Mouse (Mus musculus) lung, adult 2 months (tissue): ENCODE data around the gene Plekhh3. TPM values are rescaled to one million over a fixed set of nuclear protein-coding genes. Genes with fewer than 3 reads are reported as not detected.

ENCODE experiments used
- DNase-seq: peaks from one replicate; pipeline ENCODE4 v3.0.0; 2022
- H3K4me1 ChIP-seq: fragments of 200-500 bp; 2 replicates; pipeline ENCODE4 v1.6.1; 2011; ENCODE audit warnings: low read length; ENCODE audit not compliant: control insufficient read depth, insufficient read depth
- H3K4me3 ChIP-seq: fragments of 200-500 bp; replicated peaks from 2 replicates; pipeline ENCODE3; 2011; ENCODE audit warnings: low read depth, mild to moderate bottlenecking, control low read depth, low read length; ENCODE audit errors: extremely low read depth
- CTCF ChIP-seq: fragments of 200-500 bp; IDR thresholded peaks from 2 replicates; pipeline ENCODE4 v1.5.1; 2011; ENCODE audit warnings: mild to moderate bottlenecking, low read length, control low read depth; ENCODE audit not compliant: insufficient read depth
- POLR2A ChIP-seq: fragments of 200-500 bp; IDR thresholded peaks from 2 replicates; pipeline ENCODE4 v1.6.1; 2011; ENCODE audit warnings: low read depth, mild to moderate bottlenecking, control low read depth, low read length, borderline replicate concordance; ENCODE audit errors: extremely low read depth
- WGBS: fragments of 180-500 bp; shearing (Covaris S2); methylation state at CpG from one replicate; pipeline ENCODE4 v1.1.7; 2018; 5-methylcytosine and 5-hydroxymethylcytosine counted together
- polyA plus RNA-seq: library from polyadenylated mRNA; depleted of rRNA; stranded (reverse); fragments of >200 nt; gene quantifications from 2 replicates; pipeline ENCODE4 v1.2.3, GENCODE M21; 2012

The Plekhh3 gene
- polyA plus RNA-seq, 1 experiment: 41.2 TPM

GRCm38 (mm10) chr11:101188166-101188805, 17.1 kb upstream of the Plekhh3 start:
- no peak for TF ChIP-seq POLR2A
- no peak for TF ChIP-seq CTCF
- H3K4me3 ChIP-seq: no peak overlapping the region
- no peak for DNase-seq
- H3K4me1 ChIP-seq: peaks cover 2% of the 10 kb centered on the region; the same call in 1 of the 2 replicates
- WGBS: 79% methylated on average over 11 of the region's 11 CpGs

DNA sequence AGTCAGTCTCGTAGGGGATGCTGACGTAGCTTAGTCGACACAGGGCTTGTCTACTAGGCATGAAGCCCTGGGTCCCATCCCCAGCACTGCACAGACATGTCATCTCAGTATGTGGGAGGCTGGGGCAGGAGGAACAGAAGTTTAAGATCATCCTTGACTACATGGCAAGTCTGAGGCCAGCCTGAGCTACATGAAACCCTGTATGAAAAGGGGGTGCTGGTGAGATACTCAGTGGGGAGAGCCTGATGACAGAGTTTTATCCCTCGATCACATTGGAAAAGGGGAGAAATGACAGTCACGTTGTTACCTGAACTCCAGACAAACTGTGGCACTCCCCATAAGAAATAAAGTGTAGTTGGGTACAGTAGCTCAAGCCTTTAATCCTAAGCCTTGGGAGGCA, 16.4 kb upstream of the Plekhh3 start:
- H3K4me1 ChIP-seq: peaks cover 2% of the 10 kb centered on the region; the same call in 1 of the 2 replicates
- WGBS: 92% methylated on average over 5 of the region's 5 CpGs
- DNase-seq: no peak
- TF ChIP-seq POLR2A (no peak), CTCF (no peak)
- H3K4me3 ChIP-seq: no peak overlapping the region

- no peak for DNase-seq
- peaks cover 2% of the 10 kb centered on the region; the same call in 1 of the 2 replicates for H3K4me1 ChIP-seq
- TF ChIP-seq POLR2A (no peak), CTCF (no peak)
- H3K4me3 ChIP-seq: no peak overlapping the region
- WGBS: 90% methylated on average over 27 of the region's 27 CpGs
Observed at GRCm38 (mm10) chr11:101186526-101187247, 15.5 kb upstream of the Plekhh3 start.

DNA sequence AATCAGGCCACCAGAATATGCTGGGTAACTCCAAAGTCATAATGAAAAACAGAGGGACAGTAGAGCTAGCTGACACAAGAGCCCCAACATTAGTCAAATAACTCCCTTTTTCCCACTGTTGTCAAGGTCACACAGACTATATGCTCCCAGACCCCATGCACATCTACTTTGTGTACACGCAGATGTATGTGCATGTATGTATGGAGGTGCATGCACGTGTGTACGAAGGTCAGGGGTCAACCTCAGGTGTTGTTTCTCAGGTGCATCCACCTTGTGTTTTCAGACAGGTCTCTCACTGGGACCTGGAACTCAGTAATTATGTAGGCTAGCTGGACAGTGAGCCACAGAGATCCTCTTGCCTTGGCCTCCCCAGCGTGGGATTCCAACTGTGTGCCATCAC, 14.3 kb upstream of the Plekhh3 start:
- TF ChIP-seq CTCF (no peak), POLR2A (no peak)
- DNase-seq: no peak
- no peak overlapping the region for H3K4me3 ChIP-seq
- H3K4me1 ChIP-seq: peaks cover under 1% of the 10 kb centered on the region; the same call in 1 of the 2 replicates
- 89% methylated on average over 4 of the region's 4 CpGs for WGBS

GRCm38 (mm10) chr11:101184984-101185383, 13.8 kb upstream of the Plekhh3 start:
- WGBS: 88% methylated on average over 12 of the region's 12 CpGs
- Histone ChIP-seq H3K4me1 (no peaks in the 10 kb centered on the region), H3K4me3 (no peak overlapping the region)
- TF ChIP-seq POLR2A (no peak), CTCF (no peak)
- DNase-seq: no peak

DNA sequence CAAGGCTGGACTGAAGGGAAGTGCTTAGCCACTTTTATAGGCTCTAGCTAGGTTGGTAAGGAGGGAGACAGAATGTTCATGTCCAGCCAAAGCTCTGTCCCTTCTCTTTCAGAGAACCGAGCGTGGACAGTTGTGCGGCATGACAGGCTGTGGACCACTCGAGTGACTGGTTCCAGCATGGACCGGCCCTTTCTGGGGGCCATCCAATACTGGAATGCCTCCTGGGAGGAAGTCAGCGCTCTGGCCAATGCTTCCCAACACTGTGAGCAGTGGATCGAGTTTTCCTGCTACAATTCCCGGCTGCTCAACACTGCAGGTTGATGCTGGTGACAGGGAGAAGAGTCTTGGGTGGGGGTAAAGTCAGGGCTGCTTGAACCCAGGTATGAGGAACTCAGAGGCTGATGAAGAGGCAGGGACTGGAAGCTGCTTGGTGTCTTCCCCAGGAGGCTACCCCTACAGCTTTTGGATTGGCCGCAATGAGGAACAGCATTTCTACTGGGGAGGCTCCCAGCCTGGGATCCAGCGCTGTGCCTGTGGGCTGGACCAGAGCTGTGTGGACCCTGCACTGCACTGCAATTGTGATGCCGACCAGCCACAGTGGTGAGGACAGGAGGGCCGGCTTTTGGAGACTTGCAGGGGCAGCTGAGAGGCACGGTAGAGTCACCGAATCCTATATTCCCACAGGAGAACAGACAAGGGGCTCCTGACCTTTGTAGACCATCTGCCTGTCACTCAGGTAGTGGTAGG, 11.8 kb upstream of the Plekhh3 start:
- Histone ChIP-seq H3K4me1 (no peaks in the 10 kb centered on the region), H3K4me3 (no peak overlapping the region)
- 69% methylated on average over 14 of the region's 14 CpGs for WGBS
- TF ChIP-seq POLR2A: no peak
- TF ChIP-seq CTCF: no peak
- no peak for DNase-seq

DNA sequence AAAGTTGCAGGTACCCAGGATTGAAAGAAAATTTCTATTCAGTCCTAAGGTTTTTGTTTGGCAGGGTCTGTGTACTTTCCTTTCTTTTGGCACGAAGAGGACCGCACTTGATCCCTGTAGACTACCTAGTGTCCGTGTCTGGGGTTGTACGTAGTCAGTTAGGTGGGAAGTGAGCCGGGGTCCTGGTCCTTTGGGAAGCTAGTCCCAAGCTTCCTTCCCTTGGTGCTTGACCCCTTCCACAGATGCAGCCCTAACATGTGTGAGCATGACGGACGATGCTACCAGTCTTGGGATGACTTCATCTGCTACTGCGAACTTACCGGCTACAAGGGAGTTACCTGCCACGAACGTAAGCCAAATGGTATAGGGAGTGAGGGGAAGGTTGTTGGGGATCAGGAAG, 10.8 kb upstream of the Plekhh3 start:
- no peak overlapping the region for H3K4me3 ChIP-seq
- H3K4me1 ChIP-seq: no peaks in the 10 kb centered on the region
- 90% methylated on average over 11 of the region's 11 CpGs for WGBS
- TF ChIP-seq CTCF (no peak), POLR2A (no peak)
- no peak for DNase-seq

- H3K4me3 ChIP-seq: no peak overlapping the region
- H3K4me1 ChIP-seq: no peaks in the 10 kb centered on the region
- DNase-seq: peak; percentile 76
- 33% methylated on average over 10 of the region's 10 CpGs for whole genome bisulfite sequencing
- TF ChIP-seq POLR2A (no peak), CTCF (peak; percentile 93)
Observed at GRCm38 (mm10) chr11:101180846-101181740, 9.9 kb upstream of the Plekhh3 start.

DNA sequence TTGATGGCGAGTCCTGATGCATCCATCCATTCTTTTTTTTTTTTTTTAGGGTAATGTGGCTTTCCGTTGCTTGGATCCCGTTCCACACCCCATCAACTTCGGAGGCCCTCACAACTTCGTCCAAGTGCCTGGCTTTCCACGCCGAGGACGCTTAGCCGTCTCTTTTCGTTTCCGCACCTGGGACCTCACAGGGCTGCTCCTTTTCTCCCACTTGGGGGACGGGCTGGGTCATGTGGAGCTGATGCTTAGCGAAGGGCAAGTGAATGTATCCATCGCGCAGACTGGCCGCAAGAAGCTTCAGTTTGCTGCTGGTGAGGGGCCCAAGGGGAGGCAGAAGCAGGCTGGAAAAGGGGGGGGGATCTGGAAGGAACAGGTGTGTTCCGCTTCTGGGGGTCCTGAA, 9.1 kb upstream of the Plekhh3 start:
- TF ChIP-seq CTCF: no peak
- TF ChIP-seq POLR2A: no peak
- H3K4me1 ChIP-seq: no peaks in the 10 kb centered on the region
- DNase-seq: no peak
- no peak overlapping the region for H3K4me3 ChIP-seq
- 77% methylated on average over 17 of the region's 17 CpGs for WGBS
